In genomic region chr19:37498438-37498837, GRCm38 (mm10) we compare ENCODE assay signal across 28 mouse cellular contexts.
"Had no signal": no experiment of that assay in that cellular context is flagged by ENCODE, and none has a peak within 500 bp of the region (broad histone marks: within the 10 kb centered on the region; RNA-seq: fewer than 3 reads in every experiment).

No protein-coding gene starts in this region.

- H3K27ac ChIP-seq: embryonic facial prominence, embryonic 10.5 days; embryonic facial prominence, embryonic 12.5 days; embryonic facial prominence, embryonic 13.5 days; embryonic facial prominence, embryonic 15.5 days; forebrain, embryonic 10.5 days; forebrain, embryonic 12.5 days; forebrain, embryonic 13.5 days; forebrain, embryonic 15.5 days; gastrocnemius, adult 2 months; heart, adult 2 months had no signal

- H3K4me2 ChIP-seq: embryonic facial prominence, embryonic 12.5 days; embryonic facial prominence, embryonic 13.5 days; embryonic facial prominence, embryonic 15.5 days; forebrain, embryonic 12.5 days; forebrain, embryonic 13.5 days; forebrain, embryonic 15.5 days had no signal

- H3K36me3 ChIP-seq: embryonic facial prominence, embryonic 10.5 days; embryonic facial prominence, embryonic 12.5 days; embryonic facial prominence, embryonic 13.5 days; embryonic facial prominence, embryonic 15.5 days; forebrain, embryonic 10.5 days; forebrain, embryonic 12.5 days; forebrain, embryonic 15.5 days had no signal

- H3K9me3 ChIP-seq: embryonic facial prominence, embryonic 10.5 days; embryonic facial prominence, embryonic 12.5 days; embryonic facial prominence, embryonic 13.5 days; embryonic facial prominence, embryonic 15.5 days; forebrain, embryonic 12.5 days; forebrain, embryonic 13.5 days; forebrain, embryonic 15.5 days had no signal

- H3K27me3 ChIP-seq: embryonic facial prominence, embryonic 12.5 days; embryonic facial prominence, embryonic 13.5 days; embryonic facial prominence, embryonic 15.5 days; forebrain, embryonic 12.5 days; forebrain, embryonic 13.5 days; forebrain, embryonic 15.5 days had no signal

- DNase-seq: cerebellum, adult 18-20 months; cerebellum, adult 2 months; cerebellum, adult 8-10 months; cerebellum, adult 9-10 months; cerebellum, adult 9-11 months; cerebellum, postnatal 10 days; cerebellum, postnatal 14 days; cerebellum, postnatal 25 days; cerebellum, postnatal 36 days; embryo, embryonic 11 days; forebrain, postnatal 0 days; gastrocnemius, adult 2 months; gastrocnemius, postnatal 10 days; gastrocnemius, postnatal 14 days; gastrocnemius, postnatal 25 days; gastrocnemius, postnatal 36 days; heart, adult 2 months had no signal

- H3K9ac ChIP-seq: embryonic facial prominence, embryonic 12.5 days; embryonic facial prominence, embryonic 13.5 days; embryonic facial prominence, embryonic 15.5 days; forebrain, embryonic 12.5 days; forebrain, embryonic 13.5 days; forebrain, embryonic 15.5 days; forebrain, postnatal 0 days had no signal

- H3K4me1 ChIP-seq: embryonic facial prominence, embryonic 15.5 days; forebrain, embryonic 12.5 days; forebrain, embryonic 13.5 days; forebrain, embryonic 15.5 days had no signal

- ATAC-seq: forebrain, embryonic 13.5 days; forebrain, embryonic 14.5 days; forebrain, embryonic 15.5 days; forebrain, embryonic 16.5 days; forebrain, postnatal 0 days had no signal

- H3K4me3 ChIP-seq: embryonic facial prominence, embryonic 10.5 days; embryonic facial prominence, embryonic 12.5 days; embryonic facial prominence, embryonic 13.5 days; embryonic facial prominence, embryonic 15.5 days; erythroblast, embryonic 14.5 days; forebrain, embryonic 10.5 days; forebrain, embryonic 12.5 days; forebrain, embryonic 13.5 days; forebrain, embryonic 15.5 days; gastrocnemius, adult 2 months; heart, adult 2 months had no signal
